Mouse (Mus musculus): ENCODE measurements around the gene Mmp24.
"Not testable (repeated sequence)": the region's sequence is repeated elsewhere in the genome, so short reads cannot be mapped to it uniquely, and the experiment has no call there.

The Mmp24 gene

GRCm38 (mm10) chr2:155774927-155775684 lies at the start of gene Mmp24:
TSS of gene Mmp24 (plus strand) at chr2:155775342.
- DNase-seq (ENCODE audit: low read depth, low spot score) = no peak

GRCm38 (mm10) chr2:155726302-155726701 lies 48.8 kb upstream of the Mmp24 start:
- no peak for DNase-seq (ENCODE audit: low read depth, low spot score)

GRCm38 (mm10) chr2:155727764-155728395 lies 47.3 kb upstream of the Mmp24 start:
- no peak for DNase-seq (ENCODE audit: low read depth, low spot score)

GRCm38 (mm10) chr2:155728742-155729141 lies 46.4 kb upstream of the Mmp24 start:
- no peak for DNase-seq (ENCODE audit: low read depth, low spot score)

GRCm38 (mm10) chr2:155729158-155729645 lies 45.9 kb upstream of the Mmp24 start, which contains the start of gene Edem2:
TSS of gene Edem2 (minus strand) at chr2:155729475.
- peak; percentile 90 for DNase-seq (ENCODE audit: low read depth, low spot score)

- DNase-seq (ENCODE audit: low read depth, low spot score) = no peak
Measured at GRCm38 (mm10) chr2:155735080-155735479, 40.1 kb upstream of the Mmp24 start.

- DNase-seq (ENCODE audit: low read depth, low spot score) = not testable (repeated sequence)
Measured at GRCm38 (mm10) chr2:155735766-155736165, 39.4 kb upstream of the Mmp24 start, which contains the start of gene Gm17581. TSS of gene Gm17581 (minus strand) at chr2:155735866.

GRCm38 (mm10) chr2:155736936-155737335 lies 38.2 kb upstream of the Mmp24 start:
- DNase-seq (ENCODE audit: low read depth, low spot score) = no peak

GRCm38 (mm10) chr2:155737803-155738202 lies 37.3 kb upstream of the Mmp24 start:
- DNase-seq (ENCODE audit: low read depth, low spot score) = no peak

GRCm38 (mm10) chr2:155742211-155742610 lies 32.9 kb upstream of the Mmp24 start:
- no peak for DNase-seq (ENCODE audit: low read depth, low spot score)

GRCm38 (mm10) chr2:155742931-155743337 lies 32.2 kb upstream of the Mmp24 start:
- DNase-seq (ENCODE audit: low read depth, low spot score) = no peak

- DNase-seq (ENCODE audit: low read depth, low spot score) = no peak
Measured at GRCm38 (mm10) chr2:155743351-155743750, 31.8 kb upstream of the Mmp24 start.

- no peak for DNase-seq (ENCODE audit: low read depth, low spot score)
Measured at GRCm38 (mm10) chr2:155745487-155745886, 29.7 kb upstream of the Mmp24 start.

GRCm38 (mm10) chr2:155749394-155749793 lies 25.7 kb upstream of the Mmp24 start:
- no peak for DNase-seq (ENCODE audit: low read depth, low spot score)

GRCm38 (mm10) chr2:155751014-155751786 lies 23.9 kb upstream of the Mmp24 start, which contains the start of gene Procr:
TSS of gene Procr (plus strand) at chr2:155751117.
- DNase-seq (ENCODE audit: low read depth, low spot score) = no peak

GRCm38 (mm10) chr2:155755746-155756145 lies 19.4 kb upstream of the Mmp24 start:
- DNase-seq (ENCODE audit: low read depth, low spot score) = no peak

GRCm38 (mm10) chr2:155756855-155757566 lies 18.1 kb upstream of the Mmp24 start:
- DNase-seq (ENCODE audit: low read depth, low spot score) = no peak

- DNase-seq (ENCODE audit: low read depth, low spot score) = peak; percentile 62
Measured at GRCm38 (mm10) chr2:155764679-155765418, 10.3 kb upstream of the Mmp24 start.

- no peak for DNase-seq (ENCODE audit: low read depth, low spot score)
Measured at GRCm38 (mm10) chr2:155773664-155774063, 1.5 kb upstream of the Mmp24 start.

- no peak for DNase-seq (ENCODE audit: low read depth, low spot score)
Measured at GRCm38 (mm10) chr2:155774261-155774926, 748 bp upstream of the Mmp24 start.

Data from retina, postnatal 7 days (tissue).